Mouse (Mus musculus) small intestine, adult 2 months (tissue): Measurements from ENCODE around the gene Yipf7.

Experiments used
- CTCF ChIP-seq: fragments of 200-500 bp; IDR thresholded peaks from 2 replicates; pipeline ENCODE4 v1.5.1; 2012; ENCODE audit warnings: low read depth, mild to moderate bottlenecking, control low read depth, inconsistent platforms, low read length, moderate library complexity, mixed read lengths; ENCODE audit not compliant: insufficient replicate concordance, insufficient read length; ENCODE audit errors: extremely low read depth
- POLR2A ChIP-seq: fragments of 200-500 bp; IDR thresholded peaks from 2 replicates; pipeline ENCODE4 v1.6.1; 2012; ENCODE audit warnings: low read depth, mild to moderate bottlenecking, control low read depth, inconsistent platforms, low read length, moderate library complexity

GRCm38 (mm10) chr5:69520661-69521278 lies 21.7 kb downstream of the Yipf7 start:
- TF ChIP-seq CTCF (peak; percentile 9; the same call in 1 of the 2 replicates), POLR2A (no peak)
